Mouse (Mus musculus): ENCODE data around the gene Slc38a2. TPM values are rescaled to one million over a fixed set of nuclear protein-coding genes. Genes with fewer than 3 reads are reported as not detected.

The Slc38a2 gene
- polyA plus RNA-seq, 1 experiment from 2014 or later, result 126 TPM

DNA sequence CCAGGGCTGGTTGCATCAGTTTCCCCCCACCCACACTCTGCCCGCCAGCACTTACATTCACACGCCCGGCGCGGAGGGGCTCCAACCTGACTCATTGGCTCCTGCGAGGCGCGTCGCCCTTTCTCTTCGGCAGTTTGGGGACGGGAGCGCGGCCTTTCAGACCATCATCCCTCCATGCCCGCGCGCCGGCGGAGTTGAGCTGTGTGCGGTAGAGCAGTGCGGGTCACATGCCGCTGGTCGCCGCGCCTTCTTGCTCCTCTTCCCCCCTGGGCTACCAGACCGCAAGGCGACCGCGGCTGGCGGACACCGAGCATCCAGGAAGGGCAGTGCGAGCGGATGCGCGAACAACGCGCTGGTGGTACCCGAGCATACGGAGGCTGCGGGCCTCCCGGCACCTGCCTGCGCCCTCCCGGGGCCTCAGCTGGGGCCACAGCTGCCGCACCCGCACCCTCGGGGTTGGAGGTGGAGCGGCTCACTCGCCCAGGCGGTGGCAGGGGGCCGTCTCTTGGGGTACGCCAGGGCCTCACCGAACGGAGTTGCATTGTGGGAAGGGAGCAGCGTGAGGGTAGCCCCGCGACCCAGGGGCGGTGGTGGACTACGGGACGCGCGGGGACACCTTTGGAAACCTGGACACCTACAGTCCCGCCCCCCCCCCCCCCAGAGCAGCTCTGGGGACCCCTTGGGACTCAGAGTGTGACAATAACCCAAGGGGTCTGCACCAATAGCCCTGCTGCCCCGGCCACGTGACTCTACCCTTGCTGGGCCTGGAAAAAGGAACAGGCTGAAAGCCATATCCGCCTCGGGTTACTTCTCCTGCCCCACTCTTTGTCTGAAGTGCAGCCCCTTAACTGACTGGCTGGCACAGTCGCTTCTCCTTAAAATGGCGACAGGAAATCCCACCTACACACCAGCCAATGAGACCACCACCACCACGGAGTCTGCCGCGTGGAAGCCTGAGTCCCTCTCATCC is 56.8 kb downstream of the Slc38a2 start, which contains the start of gene Slc38a1:
TSS of gene Slc38a1 (minus strand) at position 478 of the 970 bp plus-strand sequence.
- Histone ChIP-seq H3K27ac (ENCODE audit: low read depth, low read length) (peak within 1 kb of the TSS; percentile 100), H3K4me1 (ENCODE audit: control insufficient read depth, insufficient read depth, low read length) (peaks cover 20% of the 10 kb centered on the region), H3K27me3 (ENCODE audit: control insufficient read depth, insufficient read depth, low read length) (no peaks in the 10 kb centered on the region), H3K36me3 (ENCODE audit: control insufficient read depth, insufficient read depth, low read length) (no peaks in the 10 kb centered on the region), H3K4me2 (ENCODE audit: low read depth, low read length) (peak within 1 kb of the TSS; percentile 70), H3K9me3 (ENCODE audit: control insufficient read depth, low read length) (no peaks in the 10 kb centered on the region), H3K4me3 (ENCODE audit: low read depth, low read length) (peak within 1 kb of the TSS; percentile 89), H3K9ac (replicated peaks; ENCODE audit: low read depth, low read length) (peak within 1 kb of the TSS; percentile 100)
- peak; percentile 83 for ATAC-seq (ENCODE audit: low read depth)
- under 1% methylated on average over 62 of the region's 70 CpGs for WGBS

GRCm38 (mm10) chr15:96641821-96642435 is 57.6 kb downstream of the Slc38a2 start:
- H3K27ac ChIP-seq (ENCODE audit: low read depth, low read length), result peak overlapping the region; percentile 100
- H3K27me3 ChIP-seq (ENCODE audit: control insufficient read depth, insufficient read depth, low read length), result no peaks in the 10 kb centered on the region
- H3K4me3 ChIP-seq (ENCODE audit: low read depth, low read length), result peak overlapping the region; percentile 89
- peaks cover 20% of the 10 kb centered on the region for H3K4me1 ChIP-seq (ENCODE audit: control insufficient read depth, insufficient read depth, low read length)
- H3K9ac ChIP-seq (replicated peaks; ENCODE audit: low read depth, low read length), result peak overlapping the region; percentile 100
- H3K36me3 ChIP-seq (ENCODE audit: control insufficient read depth, insufficient read depth, low read length), result 0 out of 2 replicates have a peak, but pooled peaks cover 3% of the 10 kb centered on the region
- H3K4me2 ChIP-seq (ENCODE audit: low read depth, low read length), result peak overlapping the region; percentile 70
- peak; percentile 12 for ATAC-seq (ENCODE audit: low read depth)
- H3K9me3 ChIP-seq (ENCODE audit: control insufficient read depth, low read length), result no peaks in the 10 kb centered on the region
- WGBS, result under 1% methylated on average over 30 of the region's 31 CpGs

DNA sequence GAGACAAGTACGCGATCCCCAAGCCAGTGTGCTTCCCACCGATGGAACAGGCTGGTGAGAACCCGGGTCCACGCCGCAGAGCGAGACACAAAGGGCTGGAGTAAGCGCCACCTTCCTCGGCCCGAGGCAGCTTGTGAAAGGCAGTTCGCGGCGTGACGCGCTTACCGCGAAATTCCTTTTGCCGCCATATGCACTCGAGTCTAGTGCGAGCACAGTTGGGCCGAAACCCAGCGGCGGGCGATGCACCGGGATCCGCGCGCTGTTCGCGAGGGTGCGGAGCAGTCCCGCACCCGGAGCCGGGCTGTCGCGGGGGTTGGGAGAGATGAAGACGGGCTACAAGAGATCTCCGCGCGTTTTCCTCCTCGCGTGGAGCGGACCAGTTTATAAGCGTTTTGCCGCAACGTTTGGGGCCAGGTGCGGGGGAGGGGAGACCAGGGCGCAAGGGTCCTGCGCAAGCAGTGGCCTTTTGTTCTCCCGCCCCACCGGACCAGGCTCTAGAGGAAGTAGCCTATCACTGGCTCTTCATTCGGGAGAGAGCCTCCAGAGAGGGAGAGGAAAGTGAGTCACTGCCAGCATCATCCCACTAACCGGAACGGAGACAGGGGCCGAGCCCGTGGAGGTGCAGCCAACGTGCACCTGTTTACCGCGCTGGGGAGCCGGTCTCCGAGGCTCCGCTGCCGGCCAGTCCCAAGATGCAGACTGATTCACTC is 58.3 kb downstream of the Slc38a2 start:
- Histone ChIP-seq H3K4me3 (ENCODE audit: low read depth, low read length) (peak overlapping the region; percentile 89), H3K4me1 (ENCODE audit: control insufficient read depth, insufficient read depth, low read length) (peaks cover 20% of the 10 kb centered on the region), H3K4me2 (ENCODE audit: low read depth, low read length) (peak overlapping the region; percentile 70), H3K36me3 (ENCODE audit: control insufficient read depth, insufficient read depth, low read length) (0 out of 2 replicates have a peak, but pooled peaks cover 3% of the 10 kb centered on the region), H3K27ac (ENCODE audit: low read depth, low read length) (peak overlapping the region; percentile 100), H3K9ac (replicated peaks; ENCODE audit: low read depth, low read length) (peak overlapping the region; percentile 100), H3K27me3 (ENCODE audit: control insufficient read depth, insufficient read depth, low read length) (no peaks in the 10 kb centered on the region), H3K9me3 (ENCODE audit: control insufficient read depth, low read length) (no peaks in the 10 kb centered on the region)
- WGBS, result under 1% methylated on average over 63 of the region's 63 CpGs
- peak; percentile 57 for ATAC-seq (ENCODE audit: low read depth)

DNA sequence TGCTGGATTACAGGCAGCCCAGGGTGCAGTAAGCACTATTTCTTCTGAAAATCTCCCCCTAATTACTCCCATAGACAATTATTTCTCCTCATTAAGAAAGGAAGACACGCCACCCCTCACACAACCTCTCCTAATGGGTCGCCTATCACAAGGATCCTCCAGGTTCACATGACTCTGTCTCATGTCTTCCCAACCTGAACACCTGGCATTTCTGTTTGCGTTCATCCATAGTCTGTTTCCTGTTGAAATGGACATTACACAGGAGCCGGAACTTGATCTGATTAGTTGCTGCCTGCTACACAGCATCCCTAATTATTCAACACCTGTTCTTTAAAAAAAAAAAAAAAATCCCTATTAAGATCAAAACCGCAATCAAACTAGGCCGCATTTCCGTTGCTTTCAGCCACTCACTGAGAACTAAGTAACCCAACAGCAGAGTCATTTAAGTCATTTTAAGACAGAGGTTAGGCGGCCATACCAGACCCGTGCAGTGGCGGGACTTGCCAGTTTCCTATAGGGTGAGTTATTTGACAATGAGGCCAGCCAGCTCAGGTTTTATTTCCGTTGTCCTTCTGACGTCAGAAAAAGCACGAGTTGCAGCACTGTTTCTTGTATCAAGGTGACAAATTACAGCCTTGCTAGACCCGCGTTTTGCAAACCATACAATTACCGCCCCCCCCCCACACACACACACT is 59.1 kb downstream of the Slc38a2 start:
- H3K9ac ChIP-seq (replicated peaks; ENCODE audit: low read depth, low read length), result peak overlapping the region; percentile 100
- peak overlapping the region; percentile 70 for H3K4me2 ChIP-seq (ENCODE audit: low read depth, low read length)
- H3K27ac ChIP-seq (ENCODE audit: low read depth, low read length), result peak overlapping the region; percentile 100
- peak overlapping the region; percentile 89 for H3K4me3 ChIP-seq (ENCODE audit: low read depth, low read length)
- peaks cover 20% of the 10 kb centered on the region for H3K4me1 ChIP-seq (ENCODE audit: control insufficient read depth, insufficient read depth, low read length)
- ATAC-seq (ENCODE audit: low read depth), result no peak
- H3K36me3 ChIP-seq (ENCODE audit: control insufficient read depth, insufficient read depth, low read length), result 0 out of 2 replicates have a peak, but pooled peaks cover 3% of the 10 kb centered on the region
- WGBS, result 3% methylated on average over 16 of the region's 16 CpGs
- no peaks in the 10 kb centered on the region for H3K9me3 ChIP-seq (ENCODE audit: control insufficient read depth, low read length)
- H3K27me3 ChIP-seq (ENCODE audit: control insufficient read depth, insufficient read depth, low read length), result no peaks in the 10 kb centered on the region

GRCm38 (mm10) chr15:96639630-96640029 is 59.9 kb downstream of the Slc38a2 start:
- WGBS, result 57% methylated on average over 8 of the region's 8 CpGs
- H3K4me3 ChIP-seq (ENCODE audit: low read depth, low read length), result peak overlapping the region; percentile 89
- H3K27me3 ChIP-seq (ENCODE audit: control insufficient read depth, insufficient read depth, low read length), result no peaks in the 10 kb centered on the region
- H3K9ac ChIP-seq (replicated peaks; ENCODE audit: low read depth, low read length), result peak overlapping the region; percentile 100; the same call in 1 of the 2 replicates
- H3K36me3 ChIP-seq (ENCODE audit: control insufficient read depth, insufficient read depth, low read length), result 0 out of 2 replicates have a peak, but pooled peaks cover 3% of the 10 kb centered on the region
- no peak for ATAC-seq (ENCODE audit: low read depth)
- peak overlapping the region; percentile 70 for H3K4me2 ChIP-seq (ENCODE audit: low read depth, low read length)
- H3K4me1 ChIP-seq (ENCODE audit: control insufficient read depth, insufficient read depth, low read length), result peaks cover 20% of the 10 kb centered on the region
- H3K27ac ChIP-seq (ENCODE audit: low read depth, low read length), result 0 out of 2 replicates have a peak overlapping the region, but pooled peaks have one; percentile 100
- H3K9me3 ChIP-seq (ENCODE audit: control insufficient read depth, low read length), result no peaks in the 10 kb centered on the region

GRCm38 (mm10) chr15:96638656-96639055 is 60.9 kb downstream of the Slc38a2 start:
- peaks cover 18% of the 10 kb centered on the region for H3K4me1 ChIP-seq (ENCODE audit: control insufficient read depth, insufficient read depth, low read length)
- H3K27me3 ChIP-seq (ENCODE audit: control insufficient read depth, insufficient read depth, low read length), result no peaks in the 10 kb centered on the region
- no peak overlapping the region for H3K9ac ChIP-seq (replicated peaks; ENCODE audit: low read depth, low read length)
- H3K27ac ChIP-seq (ENCODE audit: low read depth, low read length), result no peak overlapping the region
- H3K9me3 ChIP-seq (ENCODE audit: control insufficient read depth, low read length), result no peaks in the 10 kb centered on the region
- ATAC-seq (ENCODE audit: low read depth), result no peak
- WGBS, result 76% methylated on average over 2 of the region's 2 CpGs
- H3K36me3 ChIP-seq (ENCODE audit: control insufficient read depth, insufficient read depth, low read length), result 0 out of 2 replicates have a peak, but pooled peaks cover 3% of the 10 kb centered on the region
- H3K4me3 ChIP-seq (ENCODE audit: low read depth, low read length), result 0 out of 2 replicates have a peak overlapping the region, but pooled peaks have one; percentile 5
- peak overlapping the region; percentile 70 for H3K4me2 ChIP-seq (ENCODE audit: low read depth, low read length)

- no peak for ATAC-seq (ENCODE audit: low read depth)
- Histone ChIP-seq H3K9ac (replicated peaks; ENCODE audit: low read depth, low read length) (no peak overlapping the region), H3K4me2 (ENCODE audit: low read depth, low read length) (peak overlapping the region; percentile 70; the same call in 1 of the 2 replicates), H3K4me3 (ENCODE audit: low read depth, low read length) (no peak overlapping the region), H3K27ac (ENCODE audit: low read depth, low read length) (no peak overlapping the region), H3K4me1 (ENCODE audit: control insufficient read depth, insufficient read depth, low read length) (peaks cover 18% of the 10 kb centered on the region), H3K36me3 (ENCODE audit: control insufficient read depth, insufficient read depth, low read length) (0 out of 2 replicates have a peak, but pooled peaks cover 3% of the 10 kb centered on the region), H3K27me3 (ENCODE audit: control insufficient read depth, insufficient read depth, low read length) (no peaks in the 10 kb centered on the region), H3K9me3 (ENCODE audit: control insufficient read depth, low read length) (no peaks in the 10 kb centered on the region)
- 66% methylated on average over 10 of the region's 10 CpGs for WGBS
Measured at GRCm38 (mm10) chr15:96638173-96638572, 61.4 kb downstream of the Slc38a2 start.
